Mouse (Mus musculus): ENCODE data around the gene Dclk1. TPM values are rescaled to one million over a fixed set of nuclear protein-coding genes. Genes with fewer than 3 reads are reported as not detected.
A peak's percentile ranks its signal among the peaks of the same experiment; 100 is the strongest.
"Not testable (repeated sequence)": the region's sequence is repeated elsewhere in the genome, so short reads cannot be mapped to it uniquely, and the experiment has no call there.

Gene Dclk1
- 73.7 and 75.0 TPM in 2 replicates for polyA plus RNA-seq (2014; fragmentation: Nextera tagmentation; extraction: Ambion mirVana)

GRCm38 (mm10) chr3:55241730-55242421 is at the start of gene Dclk1:
Gene Dclk1, plus strand, starts transcription at chr3:55242364.
- H3K4me1 ChIP-seq (ENCODE audit: control insufficient read depth, insufficient read depth, low read length) = peaks cover 14% of the 10 kb centered on the region
- DNase-seq (ENCODE audit: low spot score) = peak; percentile 13
- no peaks in the 10 kb centered on the region for H3K27me3 ChIP-seq (replicated peaks; ENCODE audit: control insufficient read depth, insufficient read depth, low read length)
- no peaks in the 10 kb centered on the region for H3K36me3 ChIP-seq (ENCODE audit: control insufficient read depth, insufficient read depth, low read length)
- peak within 1 kb of the TSS; percentile 79 for H3K9ac ChIP-seq (ENCODE audit: low read depth, low read length)
- 33% methylated on average over 10 of the region's 10 CpGs for WGBS
- H3K4me2 ChIP-seq (ENCODE audit: low read depth, low read length) = peak within 1 kb of the TSS; percentile 91
- H3K4me3 ChIP-seq (ENCODE audit: low read depth, low read length) = peak within 1 kb of the TSS; percentile 67
- no peak; the same call in none of the 2 replicates for ATAC-seq (ENCODE audit: low read depth)
- no peaks in the 10 kb centered on the region for H3K9me3 ChIP-seq (ENCODE audit: control insufficient read depth, low read length)
- peak within 1 kb of the TSS; percentile 81 for H3K27ac ChIP-seq (replicated peaks; ENCODE audit: low read depth, low read length)

GRCm38 (mm10) chr3:55193351-55193750 is 48.8 kb upstream of the Dclk1 start:
- DNase-seq (ENCODE audit: low spot score) = no peak

GRCm38 (mm10) chr3:55194792-55195191 is 47.4 kb upstream of the Dclk1 start:
- Histone ChIP-seq H3K4me2 (ENCODE audit: low read depth, low read length) (no peak overlapping the region), H3K9ac (ENCODE audit: low read depth, low read length) (no peak overlapping the region), H3K27me3 (replicated peaks; ENCODE audit: control insufficient read depth, insufficient read depth, low read length) (no peaks in the 10 kb centered on the region), H3K36me3 (ENCODE audit: control insufficient read depth, insufficient read depth, low read length) (no peaks in the 10 kb centered on the region), H3K27ac (replicated peaks; ENCODE audit: low read depth, low read length) (no peak overlapping the region), H3K9me3 (ENCODE audit: control insufficient read depth, low read length) (no peaks in the 10 kb centered on the region), H3K4me3 (ENCODE audit: low read depth, low read length) (no peak overlapping the region), H3K4me1 (ENCODE audit: control insufficient read depth, insufficient read depth, low read length) (no peaks in the 10 kb centered on the region)
- DNase-seq (ENCODE audit: low spot score) (no peak), ATAC-seq (ENCODE audit: low read depth) (no peak)
- 79% methylated on average over 8 of the region's 8 CpGs for WGBS

More at GRCm38 (mm10) chr3:55193351-55193750, 48.8 kb upstream of the Dclk1 start:
- H3K27ac ChIP-seq (replicated peaks; ENCODE audit: low read depth, low read length) = no peak overlapping the region
- H3K4me1 ChIP-seq (ENCODE audit: control insufficient read depth, insufficient read depth, low read length) = no peaks in the 10 kb centered on the region
- no peak overlapping the region for H3K9ac ChIP-seq (ENCODE audit: low read depth, low read length)
- no peaks in the 10 kb centered on the region for H3K9me3 ChIP-seq (ENCODE audit: control insufficient read depth, low read length)
- no peaks in the 10 kb centered on the region for H3K36me3 ChIP-seq (ENCODE audit: control insufficient read depth, insufficient read depth, low read length)
- no peak overlapping the region for H3K4me3 ChIP-seq (ENCODE audit: low read depth, low read length)
- no peak overlapping the region for H3K4me2 ChIP-seq (ENCODE audit: low read depth, low read length)
- H3K27me3 ChIP-seq (replicated peaks; ENCODE audit: control insufficient read depth, insufficient read depth, low read length) = no peaks in the 10 kb centered on the region
- 54% methylated on average over 2 of the region's 2 CpGs for WGBS
- no peak for ATAC-seq (ENCODE audit: low read depth)

GRCm38 (mm10) chr3:55195581-55196327 is 46.4 kb upstream of the Dclk1 start:
- Histone ChIP-seq H3K36me3 (ENCODE audit: control insufficient read depth, insufficient read depth, low read length) (no peaks in the 10 kb centered on the region), H3K4me1 (ENCODE audit: control insufficient read depth, insufficient read depth, low read length) (no peaks in the 10 kb centered on the region), H3K27ac (replicated peaks; ENCODE audit: low read depth, low read length) (no peak overlapping the region), H3K4me2 (ENCODE audit: low read depth, low read length) (no peak overlapping the region), H3K4me3 (ENCODE audit: low read depth, low read length) (no peak overlapping the region), H3K27me3 (replicated peaks; ENCODE audit: control insufficient read depth, insufficient read depth, low read length) (no peaks in the 10 kb centered on the region), H3K9ac (ENCODE audit: low read depth, low read length) (no peak overlapping the region), H3K9me3 (ENCODE audit: control insufficient read depth, low read length) (no peaks in the 10 kb centered on the region)
- DNase-seq (ENCODE audit: low spot score) (no peak), ATAC-seq (ENCODE audit: low read depth) (no peak)
- 83% methylated on average over 5 of the region's 5 CpGs for WGBS

- Histone ChIP-seq H3K36me3 (ENCODE audit: control insufficient read depth, insufficient read depth, low read length) (no peaks in the 10 kb centered on the region), H3K4me3 (ENCODE audit: low read depth, low read length) (no peak overlapping the region), H3K9ac (ENCODE audit: low read depth, low read length) (no peak overlapping the region), H3K4me2 (ENCODE audit: low read depth, low read length) (no peak overlapping the region), H3K27ac (replicated peaks; ENCODE audit: low read depth, low read length) (no peak overlapping the region), H3K27me3 (replicated peaks; ENCODE audit: control insufficient read depth, insufficient read depth, low read length) (no peaks in the 10 kb centered on the region), H3K9me3 (ENCODE audit: control insufficient read depth, low read length) (no peaks in the 10 kb centered on the region), H3K4me1 (ENCODE audit: control insufficient read depth, insufficient read depth, low read length) (no peaks in the 10 kb centered on the region)
- ATAC-seq (ENCODE audit: low read depth) = no peak
- WGBS = 94% methylated on average over 2 of the region's 2 CpGs
- no peak for DNase-seq (ENCODE audit: low spot score)
Observed at GRCm38 (mm10) chr3:55196328-55196710, 45.8 kb upstream of the Dclk1 start.

- not testable (repeated sequence) for DNase-seq (ENCODE audit: low spot score); H3K27me3 ChIP-seq (replicated peaks; ENCODE audit: control insufficient read depth, insufficient read depth, low read length); H3K4me1 ChIP-seq (ENCODE audit: control insufficient read depth, insufficient read depth, low read length); H3K9me3 ChIP-seq (ENCODE audit: control insufficient read depth, low read length); H3K4me3 ChIP-seq (ENCODE audit: low read depth, low read length); H3K4me2 ChIP-seq (ENCODE audit: low read depth, low read length); H3K27ac ChIP-seq (replicated peaks; ENCODE audit: low read depth, low read length); H3K9ac ChIP-seq (ENCODE audit: low read depth, low read length); H3K36me3 ChIP-seq (ENCODE audit: control insufficient read depth, insufficient read depth, low read length); ATAC-seq (ENCODE audit: low read depth)
- WGBS = 92% methylated on average over 10 of the region's 11 CpGs
Observed at GRCm38 (mm10) chr3:55203621-55204020, 38.5 kb upstream of the Dclk1 start.

- Histone ChIP-seq H3K27ac (replicated peaks; ENCODE audit: low read depth, low read length) (no peak overlapping the region), H3K4me3 (ENCODE audit: low read depth, low read length) (no peak overlapping the region), H3K9ac (ENCODE audit: low read depth, low read length) (no peak overlapping the region), H3K27me3 (replicated peaks; ENCODE audit: control insufficient read depth, insufficient read depth, low read length) (no peaks in the 10 kb centered on the region), H3K4me1 (ENCODE audit: control insufficient read depth, insufficient read depth, low read length) (no peaks in the 10 kb centered on the region), H3K9me3 (ENCODE audit: control insufficient read depth, low read length) (no peaks in the 10 kb centered on the region), H3K36me3 (ENCODE audit: control insufficient read depth, insufficient read depth, low read length) (no peaks in the 10 kb centered on the region), H3K4me2 (ENCODE audit: low read depth, low read length) (no peak overlapping the region)
- ATAC-seq (ENCODE audit: low read depth) = no peak
- no peak for DNase-seq (ENCODE audit: low spot score)
- 98% methylated on average over 2 of the region's 2 CpGs for WGBS
Observed at GRCm38 (mm10) chr3:55206413-55206812, 35.8 kb upstream of the Dclk1 start.

GRCm38 (mm10) chr3:55207665-55208064 is 34.5 kb upstream of the Dclk1 start:
- Histone ChIP-seq H3K4me1 (ENCODE audit: control insufficient read depth, insufficient read depth, low read length) (0 out of 2 replicates have a peak, but pooled peaks cover 5% of the 10 kb centered on the region), H3K4me3 (ENCODE audit: low read depth, low read length) (no peak overlapping the region), H3K9ac (ENCODE audit: low read depth, low read length) (no peak overlapping the region), H3K27me3 (replicated peaks; ENCODE audit: control insufficient read depth, insufficient read depth, low read length) (no peaks in the 10 kb centered on the region), H3K27ac (replicated peaks; ENCODE audit: low read depth, low read length) (no peak overlapping the region), H3K36me3 (ENCODE audit: control insufficient read depth, insufficient read depth, low read length) (no peaks in the 10 kb centered on the region), H3K4me2 (ENCODE audit: low read depth, low read length) (no peak overlapping the region), H3K9me3 (ENCODE audit: control insufficient read depth, low read length) (no peaks in the 10 kb centered on the region)
- ATAC-seq (ENCODE audit: low read depth) (peak; percentile 73), DNase-seq (ENCODE audit: low spot score) (peak; percentile 35)
- WGBS = 48% methylated on average over 6 of the region's 6 CpGs

All from embryonic facial prominence, embryonic 14.5 days (tissue).